Mouse (Mus musculus): Measurements from ENCODE around the gene Pik3ca.

Pik3ca gene

DNA sequence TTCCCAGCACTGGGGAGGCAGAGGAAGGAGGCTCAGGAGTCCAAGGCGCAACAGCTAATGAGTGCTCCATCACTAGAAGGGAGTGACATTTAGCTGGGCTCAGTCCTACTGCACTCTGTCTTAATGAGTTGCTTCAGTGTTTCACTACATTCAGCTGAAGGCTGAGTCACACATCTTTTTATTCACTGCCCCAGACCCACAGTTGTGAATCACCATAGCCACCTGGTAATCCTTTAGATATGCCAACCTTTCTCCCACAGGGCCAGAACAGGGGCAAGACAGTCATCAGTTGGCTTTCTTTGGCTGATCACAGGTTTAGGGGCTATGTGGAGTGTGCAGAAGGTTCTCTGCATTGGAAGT is 99.2 kb downstream of the Pik3ca start:
- DNase-seq (ENCODE audit: low spot score in 2 of 2), result no peak

DNA sequence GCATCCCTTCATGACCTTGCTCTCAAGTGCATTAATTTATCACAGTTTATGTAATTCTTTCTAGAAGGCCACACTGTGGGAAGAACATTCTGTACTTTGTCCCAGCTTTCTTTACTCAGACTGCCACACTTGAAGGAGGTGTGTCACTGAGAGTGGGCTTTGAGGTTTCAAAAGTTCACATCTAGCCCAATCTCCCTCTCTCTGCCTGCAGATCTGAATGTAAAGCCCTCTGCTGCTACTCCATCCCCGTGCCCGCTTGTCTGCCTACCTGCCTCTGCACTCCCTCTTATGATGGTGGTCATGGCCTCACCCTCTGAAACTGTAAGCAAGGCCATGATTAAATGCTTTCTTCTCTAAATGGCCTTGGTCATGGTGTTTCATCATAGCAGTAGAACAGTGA is 102.9 kb downstream of the Pik3ca start:
- DNase-seq (ENCODE audit: low spot score in 2 of 2), result no peak

DNA sequence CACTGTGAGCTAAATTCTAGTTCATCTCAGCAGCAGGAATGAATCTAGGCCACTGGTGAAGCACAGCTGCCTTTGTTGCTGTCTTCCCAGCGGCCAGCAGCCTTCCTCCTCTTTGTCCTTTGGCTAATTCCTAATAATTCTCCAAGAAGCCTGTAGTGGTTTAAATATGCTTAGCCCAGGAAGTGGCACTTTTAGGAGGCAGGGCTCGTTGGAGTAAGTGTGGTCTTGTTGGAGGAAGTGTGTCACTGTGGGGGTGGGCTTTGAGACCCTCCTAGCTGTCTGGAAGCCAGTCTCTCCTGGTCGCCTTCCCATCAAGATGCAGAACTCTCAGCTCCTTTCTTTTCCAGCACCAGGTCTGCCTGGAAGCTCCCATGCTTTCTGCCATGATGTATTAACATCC is 108.4 kb downstream of the Pik3ca start:
- no peak for DNase-seq (ENCODE audit: low spot score in 2 of 2)

DNA sequence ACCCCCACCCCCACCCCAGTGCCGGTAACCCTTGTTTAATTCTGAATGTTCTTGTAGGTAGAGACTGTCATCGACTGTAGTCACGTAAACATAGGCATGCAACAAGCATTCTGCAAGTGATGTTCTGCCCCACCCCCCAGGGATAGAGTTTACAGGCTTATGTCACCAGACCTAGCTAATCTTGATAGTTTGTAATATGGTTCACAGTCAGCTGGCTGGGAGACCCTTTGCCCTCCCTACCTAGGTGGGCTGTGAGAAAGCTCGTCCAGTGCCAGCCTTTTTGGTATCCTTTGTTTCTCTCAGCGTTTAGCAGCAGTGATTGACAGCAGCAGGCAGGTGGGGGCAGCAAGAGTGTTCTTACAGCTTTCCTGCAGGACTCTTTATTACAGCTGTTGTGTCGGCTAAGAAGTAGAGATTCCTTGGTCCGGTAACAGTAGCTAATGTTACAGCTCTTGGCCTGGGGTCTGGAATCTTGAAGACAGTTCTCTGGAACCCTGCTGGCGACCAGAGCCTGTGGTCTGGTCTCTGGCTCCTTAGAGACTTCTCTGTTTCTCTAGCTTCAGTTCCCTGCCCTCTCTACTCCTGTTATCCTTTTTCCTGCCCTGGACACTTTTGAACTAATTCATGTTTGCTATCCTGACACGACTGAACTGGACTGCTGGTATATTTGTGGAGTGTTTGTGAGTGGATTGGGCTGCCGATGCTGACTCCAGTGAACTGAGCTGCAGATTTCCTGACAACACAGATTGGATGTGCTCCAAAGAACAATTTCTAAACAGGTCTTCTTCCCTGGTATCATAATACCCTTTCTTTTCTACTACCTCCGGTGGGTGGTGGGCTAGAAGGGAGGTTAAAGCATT is 109.1 kb downstream of the Pik3ca start:
- DNase-seq (ENCODE audit: low spot score in 2 of 2), result no peak

DNA sequence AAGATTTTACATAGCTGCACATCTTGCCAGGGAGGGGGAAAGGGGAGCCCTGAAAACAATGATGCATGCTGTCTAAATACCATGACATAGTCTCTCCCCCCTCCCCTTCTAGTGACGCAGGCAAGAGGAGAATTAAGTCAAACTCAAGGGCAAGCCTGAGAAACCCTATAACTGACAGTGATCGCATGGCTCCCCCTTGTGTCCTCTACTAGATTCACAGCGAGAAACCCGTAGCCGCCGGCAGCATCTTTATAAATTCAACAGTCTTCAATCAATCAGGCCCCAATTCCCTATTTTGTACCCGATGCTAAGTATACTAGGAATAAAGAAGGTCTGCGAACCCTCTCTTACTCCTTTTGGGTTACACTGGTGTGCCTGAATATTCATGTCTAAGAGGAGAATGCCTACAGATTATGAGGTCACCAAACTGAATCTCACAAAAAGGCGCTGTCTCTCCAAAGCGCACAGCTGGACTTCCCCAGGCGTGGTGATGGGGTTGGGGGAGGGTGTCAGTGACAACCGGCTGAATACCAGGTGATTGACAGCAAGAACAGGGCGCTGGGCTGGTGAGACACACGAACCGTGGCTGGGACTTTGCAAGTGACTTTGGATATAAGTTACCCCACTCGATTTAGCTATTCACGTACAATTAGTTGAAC is 111.3 kb downstream of the Pik3ca start:
- peak; percentile 41 to 76 for DNase-seq (ENCODE audit: low spot score in 2 of 2)

DNA sequence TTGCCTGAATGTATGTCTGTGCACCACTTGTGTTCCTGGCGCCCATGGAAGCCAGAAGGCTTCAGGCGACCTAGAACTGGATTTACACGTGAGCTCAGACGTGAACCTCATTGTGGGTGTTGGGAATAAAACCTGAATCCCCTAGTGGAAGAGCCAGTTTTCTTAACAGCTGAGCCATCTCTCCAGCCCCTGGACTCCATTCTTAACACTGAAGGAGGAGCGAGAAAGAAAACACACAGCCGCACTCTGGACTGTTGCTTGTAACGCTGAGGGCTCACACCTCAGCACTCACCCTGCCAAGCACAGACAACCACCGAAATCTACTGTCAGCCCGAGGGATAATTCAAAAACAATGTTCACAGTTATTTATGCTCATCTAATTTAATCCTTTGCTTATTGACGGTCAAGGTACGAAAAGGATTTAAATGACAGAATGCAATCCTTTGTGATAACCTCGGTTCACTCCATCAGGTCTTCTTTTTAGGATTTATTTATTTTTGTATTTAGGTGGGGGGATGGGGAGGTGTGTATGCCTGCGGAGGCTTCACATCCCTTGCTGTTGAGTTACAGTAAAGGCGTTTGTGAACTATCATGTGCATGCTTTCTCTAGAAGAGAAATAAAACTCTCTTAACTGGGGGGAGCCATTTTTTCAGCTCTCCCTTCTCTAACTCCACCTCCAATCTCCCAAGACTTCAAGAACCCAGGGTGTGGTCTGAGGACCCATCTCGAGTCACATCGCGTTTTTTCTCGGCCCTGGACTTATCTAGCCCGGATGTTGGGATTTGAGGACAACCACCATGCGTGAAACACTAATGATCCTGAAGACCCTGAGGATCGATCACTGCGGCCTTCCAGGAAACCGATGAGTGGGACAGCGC is 112.3 kb downstream of the Pik3ca start, which contains the start of gene Zfp639:
Gene Zfp639, plus strand, starts transcription at position 764 of the 879 bp plus-strand sequence.
- DNase-seq (ENCODE audit: low spot score in 2 of 2), result no peak

DNA sequence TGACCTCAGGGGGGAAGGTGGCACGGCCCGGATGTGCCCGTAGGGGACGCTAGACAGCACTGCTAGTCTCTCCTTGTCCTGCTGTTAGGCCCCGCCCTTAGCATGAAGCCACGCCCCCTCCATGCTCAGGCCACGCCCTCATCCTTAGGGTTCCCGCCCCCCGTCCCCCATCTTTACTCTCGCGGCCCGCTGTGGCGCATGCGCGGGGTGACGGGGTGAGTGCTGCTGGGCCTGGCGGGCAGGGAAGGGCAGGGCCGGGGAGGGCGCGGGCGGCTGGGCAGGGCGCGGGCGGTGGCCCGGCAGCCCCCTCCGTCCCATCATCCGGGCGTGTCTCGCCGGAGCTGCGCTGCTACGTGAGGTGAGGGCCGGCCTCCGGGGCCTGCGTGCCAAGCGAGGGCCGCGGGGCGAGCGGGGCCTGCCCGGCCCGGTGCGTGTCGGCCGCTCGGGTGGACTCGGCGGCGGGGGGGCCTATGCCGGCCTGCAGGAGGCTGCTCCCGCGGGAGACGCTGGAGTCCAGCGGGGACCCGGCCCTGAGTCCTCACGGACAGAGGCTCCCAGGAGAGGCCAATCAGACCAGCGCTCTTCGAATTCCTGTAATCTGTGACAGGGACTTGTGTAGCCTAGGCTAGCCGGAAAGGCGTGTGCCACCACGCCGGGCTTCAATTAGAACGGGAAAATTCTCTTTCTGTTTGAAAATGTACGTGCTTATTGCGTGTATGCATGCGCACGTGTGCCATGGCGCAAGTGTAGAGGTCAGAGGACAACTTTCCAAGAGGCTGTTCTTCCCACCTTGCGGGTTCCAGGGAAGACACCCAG is 113.1 kb downstream of the Pik3ca start:
- peak; percentile 97 for DNase-seq (ENCODE audit: low spot score in 2 of 2)

DNA sequence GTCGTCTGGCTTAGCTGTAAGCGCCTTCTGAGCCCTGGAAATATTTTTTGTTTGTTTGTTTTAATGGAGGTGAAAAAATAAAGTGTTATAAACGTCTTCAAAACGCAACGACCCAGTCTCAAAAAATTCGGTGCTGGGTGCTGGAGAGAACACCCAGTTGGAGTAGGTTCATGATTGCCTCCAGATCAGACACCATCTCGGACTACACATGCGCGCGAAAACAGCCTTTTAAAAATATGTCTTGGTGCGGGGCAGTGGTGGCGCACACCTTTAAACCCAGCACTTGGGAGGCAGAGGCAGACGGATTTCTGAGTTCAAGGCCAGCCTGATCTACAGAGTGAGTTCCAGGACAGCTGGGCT is 113.7 kb downstream of the Pik3ca start:
- peak; percentile 39 to 46 for DNase-seq (ENCODE audit: low spot score in 2 of 2)

DNA sequence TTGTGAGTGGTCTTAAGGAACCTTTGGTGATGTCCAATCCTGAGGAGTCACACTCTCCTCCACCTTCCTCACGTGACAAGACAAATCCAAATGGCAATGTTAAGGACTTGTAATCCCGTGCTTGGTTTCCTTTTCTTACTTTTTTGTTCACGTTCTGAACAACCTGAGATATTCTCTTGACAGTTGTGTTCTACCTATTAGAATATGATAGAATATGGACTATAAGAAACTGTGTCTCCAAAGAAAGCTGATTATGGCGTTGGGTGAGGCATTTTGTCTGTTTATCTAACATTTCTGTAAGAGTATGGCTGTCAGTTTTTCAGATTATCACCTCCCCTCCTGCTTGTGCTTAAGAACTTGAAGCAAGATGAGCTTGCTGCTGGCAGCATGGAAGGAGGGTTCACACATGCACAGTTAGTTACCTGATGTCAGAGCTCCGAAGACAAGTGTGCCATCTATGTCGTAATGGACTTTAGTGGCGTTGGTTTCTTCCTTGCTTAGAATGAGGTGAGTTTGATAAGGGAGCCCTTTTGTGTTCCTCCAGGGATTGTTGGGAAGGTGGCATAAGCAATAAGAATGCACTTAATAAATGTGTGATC is 115.3 kb downstream of the Pik3ca start:
- DNase-seq (ENCODE audit: low spot score in 2 of 2), result peak in 1 of 2 experiments; percentile 11

DNA sequence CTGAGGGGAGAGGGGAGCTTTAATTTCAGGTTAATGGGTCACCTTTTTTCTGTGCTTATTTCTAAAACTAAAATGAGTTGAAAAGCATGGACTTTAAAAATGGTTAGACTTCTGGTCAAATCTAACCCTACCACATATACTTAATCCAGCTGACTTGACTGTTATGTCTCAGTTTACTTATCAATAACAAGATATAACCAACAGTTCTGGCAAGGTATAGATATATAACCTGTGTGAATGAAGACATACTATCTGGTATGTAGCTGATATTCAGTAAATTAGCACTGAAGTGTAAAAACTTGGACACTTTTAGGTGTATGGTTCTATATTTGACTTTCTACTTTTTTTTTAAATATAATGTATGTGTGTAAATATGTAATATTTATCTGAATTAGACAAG is 116.1 kb downstream of the Pik3ca start:
- no peak for DNase-seq (ENCODE audit: low spot score in 2 of 2)
